Mouse (Mus musculus) heart, postnatal 14 days (tissue): ENCODE results near the gene Angptl6. TPM values are rescaled to one million over a fixed set of nuclear protein-coding genes. Genes with fewer than 3 reads are reported as not detected.
A peak's percentile ranks its signal among the peaks of the same experiment; 100 is the strongest.

Source experiments
- DNase-seq, 2 experiments: peaks; one replicate each; pipeline ENCODE4 v3.0.0; 2021 to 2022
- intact Hi-C: fragments of 180-260 bp; cut with DNase I; formaldehyde crosslinking; loops from one replicate; pipeline ENCODE4 v1.15.1; 2025
- total RNA-seq, 2 experiments: library from RNA; stranded (reverse); gene quantifications; 2 replicates each; pipeline ENCODE4 v1.2.3; 2021

Angptl6 gene
- total RNA-seq, 2 experiments from 2014 or later, result 1.9 TPM

DNA sequence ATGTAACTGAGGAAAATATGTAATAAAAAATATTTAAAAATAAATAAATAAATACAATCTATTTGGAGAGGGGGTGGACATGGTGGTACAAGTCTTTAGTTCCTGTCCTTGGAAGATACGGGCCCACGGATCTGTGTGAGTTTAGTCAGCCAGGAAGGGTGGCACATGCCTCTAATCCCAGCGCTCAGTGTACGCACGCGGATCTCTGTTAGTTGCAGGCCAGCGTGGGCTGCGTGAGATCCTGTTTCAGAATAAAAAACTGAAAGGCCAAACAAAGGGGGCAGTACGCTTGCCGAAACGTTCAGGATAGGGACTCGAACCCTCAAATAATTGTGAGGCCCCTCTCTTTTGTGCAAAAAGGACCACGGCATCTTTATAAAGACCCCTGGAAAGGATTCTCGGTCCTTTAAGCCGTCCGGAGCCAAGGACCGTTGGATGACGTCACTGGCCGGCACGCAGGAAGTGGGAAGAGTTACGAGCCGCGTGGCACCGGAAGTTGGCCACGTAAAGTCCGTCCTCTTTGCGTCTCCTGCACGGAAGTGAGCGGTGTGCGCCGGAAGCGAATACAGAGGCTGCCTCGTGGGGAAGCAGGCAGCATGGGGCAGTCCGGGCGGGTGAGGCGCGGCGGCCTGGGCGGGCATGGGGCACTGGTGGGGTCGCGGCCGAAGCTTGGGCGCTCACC is 8.3 kb upstream of the Angptl6 start, which contains the start of gene Ppan:
Gene Ppan (plus strand): TSS at position 472 of the 682 bp plus-strand sequence.
- intact Hi-C loops, result no loop called here

GRCm38 (mm10) chr9:20887191-20887590 is 7.7 kb upstream of the Angptl6 start:
- intact Hi-C loops, result no loop called here
- no peak for DNase-seq

More for the DNA sequence above, 8.3 kb upstream of the Angptl6 start, which contains the start of gene Ppan:
- DNase-seq, result peak; percentile 93 to 96

- intact Hi-C loops, result no loop called here
- DNase-seq, result no peak
Measured at GRCm38 (mm10) chr9:20886563-20886962, 7.0 kb upstream of the Angptl6 start.

DNA sequence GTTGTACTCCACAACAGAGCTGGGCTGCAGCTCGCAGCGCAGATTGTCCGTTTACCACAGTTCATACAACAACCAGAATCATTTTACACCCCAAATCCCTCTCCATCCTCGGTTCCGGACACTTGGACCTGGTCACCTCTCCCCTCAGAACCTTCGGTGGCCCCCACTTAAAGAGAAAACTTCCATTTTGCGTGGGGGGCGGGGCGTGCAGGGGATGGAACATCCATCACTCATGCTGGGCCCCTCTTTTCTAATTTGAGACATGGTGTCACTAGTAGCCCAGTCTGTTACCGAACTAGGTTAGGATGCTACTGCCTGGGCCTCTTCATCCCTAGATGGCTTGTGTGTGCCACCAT is 839 bp downstream of the Angptl6 start:
- peak in 1 of 2 experiments; percentile 37 for DNase-seq
- intact Hi-C loops, result no loop called here

DNA sequence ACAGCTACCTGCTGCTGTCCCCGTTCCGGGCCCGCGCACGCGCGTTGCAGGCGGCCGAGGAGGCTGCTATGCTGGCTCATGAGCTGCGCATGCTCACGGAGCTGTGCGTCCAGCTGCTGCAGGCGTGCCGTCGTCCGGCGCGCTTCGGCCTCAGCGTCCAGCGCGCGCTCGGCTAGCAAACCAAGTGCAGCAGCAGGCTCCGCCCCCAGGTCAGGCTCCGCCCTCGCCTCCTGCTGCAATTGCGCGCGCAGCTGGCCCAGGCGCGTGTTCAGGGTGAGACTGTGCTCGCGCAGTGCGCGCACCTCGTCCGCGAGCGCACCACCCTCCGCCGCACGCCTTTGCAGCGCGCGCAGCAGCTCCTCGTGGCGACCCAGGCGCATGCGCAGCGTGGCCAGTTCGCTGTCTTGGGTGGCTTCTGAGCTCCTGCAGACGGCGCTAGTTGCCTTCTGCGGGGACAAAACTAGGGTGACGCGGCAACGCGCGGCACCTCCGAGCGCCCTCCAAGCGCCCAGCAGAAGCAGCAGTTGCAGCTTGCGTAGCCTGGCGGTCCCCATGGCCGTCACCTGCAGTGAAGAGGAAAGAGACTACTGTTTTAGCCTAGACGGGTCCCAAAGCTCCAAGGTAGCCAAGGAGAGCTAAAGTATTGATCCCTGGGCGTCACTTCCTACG is 1.4 kb downstream of the Angptl6 start:
- peak; percentile 100 for DNase-seq

GRCm38 (mm10) chr9:20877118-20878040 is 2.1 kb downstream of the Angptl6 start:
- intact Hi-C loops, result no loop called here
- DNase-seq, result no peak

More for the DNA sequence above, 1.4 kb downstream of the Angptl6 start:
- intact Hi-C loops, result no loop called here

DNA sequence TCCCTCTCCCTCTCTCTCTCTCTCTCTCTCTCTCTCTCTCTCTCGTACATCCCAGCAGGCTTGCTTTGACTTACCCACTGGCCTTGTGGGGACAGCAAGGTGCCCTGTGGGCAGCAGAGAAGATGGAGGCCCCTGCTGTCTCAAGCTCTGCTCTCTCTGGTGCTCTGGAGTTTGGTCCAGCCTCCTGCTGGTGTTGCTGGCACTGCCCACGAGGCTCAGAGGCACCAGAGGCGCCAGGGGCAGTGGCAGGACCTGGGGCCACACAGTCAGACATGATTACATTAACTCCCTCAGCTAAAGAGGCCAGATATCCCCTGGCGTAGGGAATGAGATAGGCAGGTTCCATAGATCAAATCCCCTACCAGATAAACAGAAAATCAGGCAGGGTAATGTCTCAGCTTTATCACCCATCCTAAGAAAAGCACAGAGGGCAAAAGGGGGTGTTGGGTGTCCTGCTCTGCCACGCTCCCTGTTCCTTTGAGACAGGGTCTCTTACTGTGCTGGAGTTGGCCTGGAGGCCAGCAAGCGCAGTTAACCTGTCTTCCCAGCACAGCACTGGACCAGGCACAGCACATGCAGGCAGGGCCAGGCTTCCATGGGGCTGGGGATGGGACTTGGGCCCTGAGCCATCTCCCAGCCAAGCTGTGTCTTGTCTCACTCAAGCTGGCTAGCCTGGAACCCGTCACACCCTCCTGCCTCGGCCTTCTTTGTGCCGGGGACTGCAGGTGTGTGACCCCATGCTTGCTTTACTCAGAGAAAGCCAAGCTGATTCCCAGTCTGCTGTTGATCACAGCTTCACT is 3.0 kb downstream of the Angptl6 start:
- intact Hi-C loops, result no loop called here
- DNase-seq, result no peak

GRCm38 (mm10) chr9:20875021-20875790 is 4.3 kb downstream of the Angptl6 start:
- peak in 1 of 2 experiments; percentile 29 for DNase-seq
- intact Hi-C loops, result no loop called here

DNA sequence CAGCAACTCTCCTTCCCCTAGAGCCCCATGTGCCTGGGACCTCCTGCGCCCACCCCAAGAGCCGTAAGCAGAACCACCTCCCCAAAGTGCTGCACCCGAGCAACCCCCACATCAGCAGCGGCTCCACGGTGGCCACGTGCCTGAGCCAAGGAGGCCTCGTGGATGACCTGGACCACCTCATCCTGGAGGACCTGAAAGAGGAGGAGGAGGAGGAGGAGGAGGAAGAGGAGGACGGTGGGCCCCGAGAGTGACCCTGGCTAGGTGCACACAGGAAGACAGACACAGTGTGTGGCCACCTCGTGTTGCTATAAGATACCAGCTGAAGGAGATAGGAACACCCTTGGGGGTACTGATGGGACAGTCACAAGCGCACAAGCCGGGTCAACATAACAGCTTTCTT is 6.0 kb downstream of the Angptl6 start:
- DNase-seq, result no peak
- intact Hi-C loops, result no loop called here

DNA sequence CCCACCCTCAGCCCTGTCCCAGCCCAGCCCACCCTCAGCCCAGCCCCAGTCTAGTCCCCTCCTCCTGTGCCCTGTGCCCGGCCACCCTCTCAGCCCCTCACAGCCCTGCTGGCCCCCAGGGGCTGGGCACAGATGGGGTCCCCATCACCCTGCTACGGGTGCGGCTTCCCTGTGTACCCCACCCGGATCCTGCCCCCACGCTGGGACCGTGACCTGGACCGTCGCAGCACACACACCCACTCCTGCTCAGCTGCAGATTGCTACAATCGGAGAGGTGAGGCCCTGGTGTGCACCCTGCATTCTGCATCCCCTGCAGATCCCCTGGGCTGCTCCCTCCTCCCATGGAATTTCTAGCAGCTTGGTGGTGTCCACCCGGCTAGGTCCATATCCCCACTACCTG is 6.5 kb downstream of the Angptl6 start:
- DNase-seq, result no peak
- intact Hi-C loops, result no loop called here

DNA sequence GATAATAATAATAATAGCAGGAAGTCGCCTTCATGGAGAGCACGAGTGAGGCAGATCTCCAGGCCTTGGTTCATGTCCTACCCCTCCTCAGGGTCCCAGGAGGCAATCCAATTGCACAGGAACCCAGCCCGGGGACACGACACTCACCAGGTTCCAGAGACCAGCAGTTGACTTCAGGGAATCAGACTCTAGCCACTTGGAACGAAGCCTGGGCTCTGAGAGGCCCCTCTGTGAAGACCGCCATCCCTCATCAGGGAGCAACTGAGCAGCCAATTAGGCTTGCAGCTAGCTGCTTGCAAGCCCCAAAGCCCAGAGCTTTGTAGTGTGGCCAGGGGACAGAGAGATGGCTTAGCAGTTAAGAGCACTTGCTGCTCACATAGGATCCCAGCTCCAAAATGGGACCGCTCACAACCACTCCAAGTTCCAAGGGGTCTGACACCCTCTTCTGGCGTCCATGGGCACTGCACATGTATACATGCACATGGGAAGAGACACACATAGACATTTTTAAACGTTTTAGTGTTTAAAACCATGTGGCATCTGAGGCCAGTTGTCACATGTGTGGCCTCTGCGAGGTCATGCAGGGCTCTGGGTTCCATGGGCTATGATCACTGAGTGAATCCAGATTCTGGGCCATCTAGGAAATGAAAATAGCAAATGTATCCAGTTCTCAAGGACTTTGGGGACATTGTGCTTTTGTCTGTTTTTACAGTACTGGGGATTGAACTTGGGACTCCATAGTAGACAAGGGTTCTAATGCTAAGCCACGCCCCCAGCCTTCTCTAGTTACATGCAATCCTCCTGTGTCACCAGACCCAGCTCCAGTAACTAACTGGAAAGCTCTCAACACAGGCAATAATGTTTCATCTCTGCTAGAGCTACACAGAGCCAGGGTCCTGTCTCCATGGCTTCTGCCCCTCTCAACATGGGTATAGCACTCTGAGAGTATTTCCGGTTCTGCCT is 9.0 kb downstream of the Angptl6 start:
- no peak for DNase-seq
- intact Hi-C loops, result no loop called here

DNA sequence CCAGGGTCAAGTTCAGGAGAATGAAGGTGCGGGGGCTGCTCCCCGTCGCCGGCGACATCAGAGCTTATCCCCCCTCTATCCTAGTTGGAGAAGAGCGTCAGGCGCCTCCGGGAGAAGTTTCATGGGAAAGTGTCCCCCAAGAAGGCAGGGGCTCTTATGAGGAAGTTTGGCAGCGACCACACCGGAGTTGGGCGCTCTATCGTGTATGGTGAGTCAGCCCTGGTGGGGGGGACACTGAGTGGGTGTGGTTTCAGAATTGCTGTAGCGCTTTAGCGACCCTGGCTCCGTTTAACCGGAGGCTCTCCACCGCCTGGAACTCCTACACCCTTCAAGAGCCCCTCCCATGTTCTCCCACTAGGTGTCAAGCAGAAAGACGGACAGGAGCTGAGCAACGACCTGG is 10.3 kb downstream of the Angptl6 start:
- intact Hi-C loops, result no loop called here
- no peak for DNase-seq

- intact Hi-C loops, result no loop called here
Measured at GRCm38 (mm10) chr9:20868448-20869001, 11.0 kb downstream of the Angptl6 start, which contains the start of gene A230050P20Rik. TSS of gene A230050P20Rik (plus strand) at chr9:20868642.

DNA sequence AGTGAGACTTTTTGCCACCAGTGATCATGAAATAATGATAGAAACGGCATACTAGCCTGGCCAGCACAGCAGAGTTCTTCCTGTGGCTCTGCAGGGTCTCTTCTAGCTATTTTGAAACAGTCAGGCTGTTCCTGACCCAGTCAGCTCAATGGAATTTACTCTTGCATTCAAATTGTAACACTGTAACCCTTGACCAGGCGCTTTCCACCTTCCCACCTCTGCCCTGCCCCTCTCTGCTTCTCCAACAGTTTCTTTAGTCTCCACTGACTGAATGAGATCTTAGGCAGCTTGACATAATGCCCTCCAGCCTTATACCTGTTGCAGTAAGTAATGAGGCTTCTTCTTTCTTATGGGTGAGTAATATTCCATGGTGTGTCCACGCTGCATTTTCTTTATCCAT is 12.6 kb downstream of the Angptl6 start:
- intact Hi-C loops, result no loop called here
- no peak for DNase-seq

More at GRCm38 (mm10) chr9:20868448-20869001, 11.0 kb downstream of the Angptl6 start, which contains the start of gene A230050P20Rik:
- peak; percentile 66 to 67 for DNase-seq

DNA sequence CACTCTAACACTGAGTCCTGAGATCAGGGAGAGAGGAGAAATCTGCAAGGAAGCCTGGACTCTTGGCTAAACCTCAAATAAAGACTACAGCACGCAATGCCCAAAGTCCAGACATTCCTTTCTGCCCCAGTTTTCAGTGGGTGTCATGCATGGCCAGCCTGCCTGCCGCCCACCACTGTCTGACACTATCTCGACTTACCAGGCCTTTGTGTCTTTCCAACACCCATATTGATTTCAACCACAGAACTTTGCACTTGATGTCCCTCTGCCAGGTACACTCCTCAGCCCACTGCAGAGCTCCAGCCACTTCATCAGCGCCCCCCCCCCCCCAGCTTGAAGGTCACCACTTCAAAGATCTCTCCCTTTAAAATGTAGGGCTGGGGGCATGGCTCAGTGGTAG is 17.3 kb downstream of the Angptl6 start:
- intact Hi-C loops, result no loop called here
- DNase-seq, result no peak

DNA sequence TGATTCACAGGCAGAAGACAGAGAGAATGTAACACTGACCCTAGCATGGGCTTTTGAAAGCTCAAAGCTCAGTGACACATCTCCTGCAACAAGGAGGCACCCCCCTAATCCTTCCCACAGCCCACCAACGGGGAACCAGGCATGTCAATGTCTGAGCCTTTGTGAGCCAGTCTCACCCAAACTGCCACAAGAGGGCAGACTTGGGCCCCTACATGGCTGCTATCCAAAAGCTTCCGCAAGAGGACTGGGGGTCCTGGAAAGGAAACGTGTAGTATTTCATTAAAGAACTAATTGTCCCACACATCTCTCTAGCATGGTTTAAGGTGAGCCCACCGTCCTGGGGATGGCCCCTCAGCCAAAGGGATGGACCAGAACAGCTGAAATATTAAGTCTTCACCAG is 17.7 kb downstream of the Angptl6 start:
- peak in 1 of 2 experiments; percentile 37 for DNase-seq
- intact Hi-C loops, result no loop called here

DNA sequence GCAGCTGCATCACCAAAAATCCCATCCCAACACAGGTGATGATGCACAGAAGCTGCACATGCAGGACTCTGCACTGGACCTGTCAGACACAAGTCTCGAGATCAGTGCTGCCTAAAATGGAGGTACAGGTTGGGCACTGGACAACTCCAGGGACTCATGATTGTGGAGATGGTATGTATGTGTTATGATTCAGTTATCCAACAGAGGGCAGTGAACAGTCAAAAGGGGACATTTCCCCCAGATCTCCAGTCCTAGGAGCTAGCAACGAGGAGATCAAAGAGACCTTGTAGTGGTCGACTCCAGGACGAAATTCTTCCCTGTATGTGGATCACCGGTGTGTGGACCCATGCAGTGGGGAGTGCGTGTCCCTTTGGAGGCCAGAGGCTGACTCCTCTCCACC is 19.6 kb downstream of the Angptl6 start:
- DNase-seq, result no peak

DNA sequence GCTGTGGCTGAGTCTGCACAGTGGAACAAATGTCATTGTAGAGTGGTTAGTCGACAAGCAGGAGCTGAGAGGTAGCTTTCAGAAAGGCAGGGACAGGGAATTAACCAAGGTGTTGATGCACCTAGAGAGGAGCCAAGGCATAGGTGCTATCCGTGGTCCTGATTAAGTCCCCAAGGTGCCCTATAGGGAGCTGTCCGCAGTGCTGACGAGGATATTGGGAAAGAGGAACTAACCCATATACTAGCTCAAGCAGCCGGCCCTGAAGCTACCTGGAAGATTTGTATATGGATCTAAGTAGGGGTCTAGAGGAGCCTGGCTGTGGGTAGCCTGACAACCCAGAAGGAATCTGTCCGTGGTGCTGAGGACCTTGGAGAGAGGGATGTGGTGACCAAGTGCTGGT is 22.4 kb downstream of the Angptl6 start:
- DNase-seq, result peak; percentile 44 to 70
- intact Hi-C loops, result no loop called here

More for the DNA sequence above, 19.6 kb downstream of the Angptl6 start:
- intact Hi-C loops, result no loop called here
